Mouse (Mus musculus) inflammation-experienced regulatory T-cells (primary cell): ENCODE results near the gene Gm13043. TPM values are rescaled to one million over a fixed set of nuclear protein-coding genes. Genes with fewer than 3 reads are reported as not detected.

Experiments
- polyA plus RNA-seq, 2 experiments: library from polyadenylated mRNA; unstranded; fragments of 100-300 nt; shearing (Covaris generic); gene quantifications; one replicate each; pipeline ENCODE4 v1.2.1; 2017

Gm13043 gene
- not detected for polyA plus RNA-seq

GRCm38 (mm10) chr4:143511043-143511442, at the start of gene Gm13043:
Gm13043 (plus strand) TSS chr4:143511343.

GRCm38 (mm10) chr4:143535654-143536053, 24.5 kb downstream of the Gm13043 start, which contains the start of gene Gm13040:
Gm13040 (plus strand) TSS chr4:143535954.

GRCm38 (mm10) chr4:143551400-143551799, 40.3 kb downstream of the Gm13043 start, which contains the start of the genes BC080695 and Gm13057:
BC080695 (plus strand) TSS chr4:143551700.
Gm13057 (plus strand) TSS chr4:143551709.

Other genes with a start within 250 kb of the Gm13043 start
- gene Pdpn, start 211.8 kb upstream of the Gm13043 start, polyA plus RNA-seq, result 1 to 10 TPM in 1 of 2 experiments, not detected in 1; 1.9 TPM
- under 1 TPM in 1 of 2 experiments, not detected in 1; 0.12 TPM for gene Lrrc38, start 161.6 kb upstream of the Gm13043 start, polyA plus RNA-seq
- not detected for gene Pramel1, start 116.9 kb upstream of the Gm13043 start, polyA plus RNA-seq
- 10 to 100 TPM; 36.3 to 42.8 TPM for gene Pramef8, start 98.9 kb upstream of the Gm13043 start, polyA plus RNA-seq
- gene Oog4, start 61.0 kb upstream of the Gm13043 start, polyA plus RNA-seq, result under 1 TPM in 1 of 2 experiments, not detected in 1; 0.40 TPM
- gene Gm13040, start 24.6 kb downstream of the Gm13043 start, polyA plus RNA-seq, result not detected
- gene BC080695, start 40.4 kb downstream of the Gm13043 start, polyA plus RNA-seq, result 1 to 10 TPM in 1 of 2 experiments, under 1 TPM in 1; 0.19 to 1.3 TPM
- under 1 TPM; 0.11 to 0.22 TPM for gene Gm13057, start 40.4 kb downstream of the Gm13043 start, polyA plus RNA-seq
- gene Gm13083, start 103.7 kb downstream of the Gm13043 start, polyA plus RNA-seq, result under 1 TPM in 1 of 2 experiments, not detected in 1; 0.39 TPM
- under 1 TPM; 0.25 to 0.34 TPM for gene Gm13088, start 145.9 kb downstream of the Gm13043 start, polyA plus RNA-seq
- under 1 TPM; 0.23 to 0.31 TPM for gene Gm13089, start 191.4 kb downstream of the Gm13043 start, polyA plus RNA-seq
- gene Gm13078, start 208.1 kb downstream of the Gm13043 start, polyA plus RNA-seq, result under 1 TPM in 1 of 2 experiments, not detected in 1; 0.26 TPM